Mouse (Mus musculus): Measurements from ENCODE around the gene Tldc2. TPM values are rescaled to one million over a fixed set of nuclear protein-coding genes. Genes with fewer than 3 reads are reported as not detected.

Tldc2 gene
- total RNA-seq, 1 experiment from 2014 or later, result not detected

DNA sequence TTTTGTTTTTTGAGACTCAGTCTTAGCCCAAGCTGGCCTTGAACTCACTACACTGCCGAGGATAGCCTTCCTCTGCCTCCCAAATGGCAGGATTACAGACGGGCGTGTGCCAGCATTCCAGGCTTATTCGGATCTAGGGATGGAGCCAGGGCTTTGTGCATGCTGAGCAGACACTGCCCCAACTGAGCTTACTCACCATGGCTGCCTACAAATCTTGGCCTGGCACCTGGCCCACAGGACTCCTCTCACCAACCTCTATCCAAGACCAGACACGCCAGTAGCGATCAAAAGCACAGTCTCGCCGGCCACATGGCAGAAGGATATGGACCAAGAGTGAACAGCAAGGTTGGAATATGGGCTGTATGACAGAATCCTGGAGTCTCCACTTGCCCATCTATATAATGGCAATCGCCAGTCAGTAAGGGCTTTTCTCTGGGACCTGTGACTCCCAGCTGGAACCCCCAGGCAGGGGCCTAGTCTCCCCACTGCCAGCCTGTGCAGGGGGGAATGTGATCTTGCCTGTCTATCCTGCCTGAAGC is 12.6 kb upstream of the Tldc2 start:
- no peak for ATAC-seq (replicated peaks in 1 of 2; ENCODE audit: insufficient read depth in 1 of 2, low FRiP score in 2 of 2, low TSS enrichment in 1 of 2, low read depth in 1 of 2, poor library complexity in 2 of 2, severe bottlenecking in 2 of 2)

DNA sequence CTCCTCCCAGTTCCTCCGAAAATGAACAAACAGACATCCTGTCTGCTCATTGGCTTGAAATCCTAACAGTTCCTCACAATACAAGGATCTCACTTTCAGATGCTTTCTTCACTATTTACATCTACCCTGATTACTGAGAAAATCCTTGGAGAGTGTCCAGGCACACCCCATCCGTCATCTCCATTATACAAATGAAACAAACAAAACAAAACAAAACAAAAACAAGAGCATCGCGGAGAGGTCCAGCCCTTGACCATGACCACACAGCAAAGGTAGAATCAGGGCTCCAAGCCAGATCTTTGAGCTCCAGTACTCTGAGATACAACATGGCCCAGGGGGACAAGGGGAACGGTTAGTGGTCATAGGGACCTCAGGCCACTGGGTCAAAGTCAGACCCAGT is 12.1 kb upstream of the Tldc2 start:
- ATAC-seq (replicated peaks in 1 of 2; ENCODE audit: insufficient read depth in 1 of 2, low FRiP score in 2 of 2, low TSS enrichment in 1 of 2, low read depth in 1 of 2, poor library complexity in 2 of 2, severe bottlenecking in 2 of 2), result no peak

DNA sequence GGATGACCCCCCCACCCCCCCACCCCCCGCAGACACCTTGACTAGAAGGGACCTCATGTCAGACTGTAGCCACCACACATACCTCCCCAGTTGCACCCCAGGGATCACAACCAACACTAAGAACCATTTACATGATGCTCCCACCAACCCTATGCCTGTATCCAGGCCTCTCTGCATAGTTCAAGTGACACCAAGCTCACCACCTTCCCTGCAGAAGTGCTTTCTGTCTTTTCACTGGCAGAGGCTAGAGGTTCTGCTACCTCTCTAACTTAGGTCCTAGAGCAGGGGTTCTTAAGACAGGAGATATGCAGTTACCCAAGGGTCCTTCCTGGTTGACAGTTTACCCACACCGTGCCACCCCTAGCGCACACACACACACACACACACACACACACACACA is 11.6 kb upstream of the Tldc2 start:
- ATAC-seq (replicated peaks in 1 of 2; ENCODE audit: insufficient read depth in 1 of 2, low FRiP score in 2 of 2, low TSS enrichment in 1 of 2, low read depth in 1 of 2, poor library complexity in 2 of 2, severe bottlenecking in 2 of 2), result no peak

- no peak for ATAC-seq (replicated peaks in 1 of 2; ENCODE audit: insufficient read depth in 1 of 2, low FRiP score in 2 of 2, low TSS enrichment in 1 of 2, low read depth in 1 of 2, poor library complexity in 2 of 2, severe bottlenecking in 2 of 2)
Measured at GRCm38 (mm10) chr2:157075685-157076084, 11.2 kb upstream of the Tldc2 start.

DNA sequence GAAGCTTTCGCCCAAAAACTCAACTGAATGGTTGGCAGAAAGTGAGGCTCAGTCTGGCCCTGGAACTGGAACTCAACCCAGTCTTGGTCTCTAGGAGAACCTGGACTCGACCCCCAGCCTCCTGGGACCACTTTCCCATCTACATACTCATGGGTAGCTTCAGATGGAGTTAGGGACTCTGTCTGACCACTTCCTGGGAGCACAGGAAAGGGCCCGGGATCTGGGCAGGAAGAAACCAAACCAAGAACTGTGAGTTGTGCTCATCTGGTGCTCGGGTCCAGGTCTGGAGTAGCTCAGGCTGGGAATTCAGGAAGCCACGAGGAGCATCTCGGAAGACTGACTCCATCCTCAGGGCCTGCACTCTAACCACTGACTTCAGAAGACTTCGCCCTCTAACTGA is 10.3 kb upstream of the Tldc2 start:
- no peak for ATAC-seq (replicated peaks in 1 of 2; ENCODE audit: insufficient read depth in 1 of 2, low FRiP score in 2 of 2, low TSS enrichment in 1 of 2, low read depth in 1 of 2, poor library complexity in 2 of 2, severe bottlenecking in 2 of 2)

GRCm38 (mm10) chr2:157077160-157077559 is 9.7 kb upstream of the Tldc2 start:
- ATAC-seq (replicated peaks in 1 of 2; ENCODE audit: insufficient read depth in 1 of 2, low FRiP score in 2 of 2, low TSS enrichment in 1 of 2, low read depth in 1 of 2, poor library complexity in 2 of 2, severe bottlenecking in 2 of 2), result no peak

- 0 out of 4 replicates have a peak, but pooled peaks of 1 of the 2 experiments have one; percentile 15 for ATAC-seq (replicated peaks in 1 of 2; ENCODE audit: insufficient read depth in 1 of 2, low FRiP score in 2 of 2, low TSS enrichment in 1 of 2, low read depth in 1 of 2, poor library complexity in 2 of 2, severe bottlenecking in 2 of 2)
Measured at GRCm38 (mm10) chr2:157077641-157078058, 9.2 kb upstream of the Tldc2 start.

DNA sequence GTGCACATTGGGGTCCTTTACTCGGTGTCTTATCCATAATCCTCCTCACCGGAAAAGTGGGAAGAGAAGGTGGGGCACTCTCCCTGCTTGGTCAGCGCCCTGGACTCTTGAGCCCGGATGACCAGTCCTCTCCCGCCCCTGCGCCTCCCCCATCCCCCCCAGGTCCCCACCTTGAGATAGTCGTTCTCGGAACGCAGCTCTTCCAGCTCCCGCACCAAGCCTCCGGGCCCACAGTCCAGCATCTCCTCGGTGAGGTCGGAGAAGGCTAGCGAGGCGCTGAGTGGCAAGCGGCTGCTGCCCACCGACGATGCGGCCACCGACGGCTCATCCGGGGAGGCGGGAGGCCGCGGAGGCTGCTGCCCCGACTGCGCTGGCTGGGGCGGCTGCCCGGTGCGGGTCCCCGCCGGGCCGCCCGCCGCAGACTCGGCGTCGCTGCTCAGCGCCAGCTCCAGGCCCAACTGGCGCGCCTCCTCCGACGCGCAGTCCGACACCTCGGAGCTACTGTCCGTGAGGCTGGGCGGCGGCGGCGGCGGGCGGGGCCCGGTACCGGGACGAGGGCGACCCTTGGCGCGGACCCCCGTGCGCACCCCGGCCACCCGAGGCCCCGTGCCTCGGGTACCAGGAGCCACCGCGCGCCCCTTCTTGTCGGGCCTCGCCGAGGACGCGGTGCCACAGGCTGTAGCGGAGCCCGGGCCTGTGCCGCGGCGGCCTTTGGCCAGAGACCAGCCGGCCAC is 8.6 kb upstream of the Tldc2 start:
- no peak for ATAC-seq (replicated peaks in 1 of 2; ENCODE audit: insufficient read depth in 1 of 2, low FRiP score in 2 of 2, low TSS enrichment in 1 of 2, low read depth in 1 of 2, poor library complexity in 2 of 2, severe bottlenecking in 2 of 2)

DNA sequence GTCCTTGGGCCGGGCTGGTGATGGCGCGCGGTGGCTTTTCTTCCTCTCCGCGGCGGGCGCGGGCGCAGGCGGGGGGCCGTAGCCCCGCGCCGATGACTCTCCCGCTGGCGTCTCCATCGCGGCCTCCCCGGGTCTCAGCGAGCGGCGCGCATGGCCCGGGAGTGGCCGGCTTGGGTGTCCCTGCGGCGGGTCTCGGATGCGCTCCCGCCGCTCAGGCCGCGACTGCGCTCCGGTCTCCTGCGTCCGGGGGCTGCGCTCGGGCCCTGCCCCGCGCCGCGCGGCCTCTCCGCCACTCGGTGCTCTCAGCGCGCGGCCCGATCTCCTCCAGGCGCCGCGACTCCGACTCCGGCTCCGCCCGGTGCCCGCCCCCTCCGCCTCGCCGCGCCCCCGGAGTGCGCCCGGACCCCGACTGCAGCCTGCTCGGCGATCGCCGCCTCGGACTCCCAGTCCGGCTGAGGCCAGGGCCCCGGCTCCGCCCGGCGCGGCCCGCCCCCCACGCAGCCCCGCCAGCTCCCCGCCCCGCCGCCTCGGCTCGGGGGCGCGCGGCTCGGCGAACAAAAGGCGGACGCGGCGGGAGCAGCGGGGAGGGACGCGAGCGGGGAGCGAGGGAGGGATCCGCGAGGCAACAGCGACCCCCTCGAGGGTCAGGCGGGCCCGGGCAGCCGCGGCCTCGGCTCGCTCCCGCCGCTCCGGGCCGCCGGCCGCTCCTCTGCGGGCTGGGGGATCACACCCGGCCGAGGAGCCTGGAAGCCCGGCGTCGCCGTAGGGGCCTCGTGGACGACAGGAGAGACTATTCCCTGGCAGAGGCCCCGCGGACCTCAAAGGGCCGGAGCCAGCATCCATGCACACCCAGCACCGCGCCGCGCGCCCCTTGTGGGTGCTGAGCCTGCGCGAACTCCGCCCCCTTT is 7.8 kb upstream of the Tldc2 start, which contains the start of gene Soga1:
Gene Soga1 (minus strand): TSS at position 462 of the 908 bp plus-strand sequence.
- peak; percentile 43 to 50; a peak in 3 of 4 replicates for ATAC-seq (replicated peaks in 1 of 2; ENCODE audit: insufficient read depth in 1 of 2, low FRiP score in 2 of 2, low TSS enrichment in 1 of 2, low read depth in 1 of 2, poor library complexity in 2 of 2, severe bottlenecking in 2 of 2)

GRCm38 (mm10) chr2:157079701-157080180 is 7.1 kb upstream of the Tldc2 start:
- ATAC-seq (replicated peaks in 1 of 2; ENCODE audit: insufficient read depth in 1 of 2, low FRiP score in 2 of 2, low TSS enrichment in 1 of 2, low read depth in 1 of 2, poor library complexity in 2 of 2, severe bottlenecking in 2 of 2), result no peak

DNA sequence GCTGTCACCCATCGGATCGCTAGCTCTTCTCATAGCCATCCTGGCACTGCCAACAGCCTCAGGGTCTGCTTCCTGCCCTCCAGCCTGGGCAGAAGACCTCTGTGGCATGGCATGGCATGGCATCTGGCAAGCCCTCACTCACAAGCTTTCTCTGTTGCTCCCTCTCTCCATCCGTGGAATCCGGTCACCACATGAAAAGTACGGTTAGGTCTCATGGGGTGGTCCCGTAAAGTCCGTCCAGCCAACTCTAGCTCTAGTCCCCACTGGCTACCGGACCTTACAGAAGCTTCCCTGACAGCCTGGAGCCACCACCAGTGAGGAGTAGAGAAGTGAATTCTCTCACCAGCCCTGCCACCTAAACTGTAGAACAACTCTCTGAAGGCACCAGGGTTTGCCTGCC is 5.5 kb upstream of the Tldc2 start:
- ATAC-seq (replicated peaks in 1 of 2; ENCODE audit: insufficient read depth in 1 of 2, low FRiP score in 2 of 2, low TSS enrichment in 1 of 2, low read depth in 1 of 2, poor library complexity in 2 of 2, severe bottlenecking in 2 of 2), result no peak

DNA sequence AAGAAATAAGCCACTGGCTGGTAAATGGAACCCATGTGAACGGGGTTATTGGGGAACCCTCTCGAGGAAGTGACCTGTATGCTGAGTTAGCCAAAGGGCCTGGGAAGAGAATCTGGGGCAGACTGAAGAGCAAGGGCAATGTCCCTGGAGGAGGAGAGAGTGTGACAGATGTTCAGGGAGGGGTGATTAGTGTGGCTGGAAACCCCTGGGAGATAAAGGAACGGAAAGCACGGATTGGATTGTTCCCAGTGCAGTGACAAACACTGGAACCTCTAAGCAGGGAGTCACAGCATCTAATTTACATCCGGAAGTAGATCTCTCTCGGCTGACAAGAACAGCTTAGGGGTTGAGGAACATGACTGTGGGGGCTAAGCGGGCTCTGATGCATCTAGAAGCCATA is 4.9 kb upstream of the Tldc2 start:
- no peak for ATAC-seq (replicated peaks in 1 of 2; ENCODE audit: insufficient read depth in 1 of 2, low FRiP score in 2 of 2, low TSS enrichment in 1 of 2, low read depth in 1 of 2, poor library complexity in 2 of 2, severe bottlenecking in 2 of 2)

DNA sequence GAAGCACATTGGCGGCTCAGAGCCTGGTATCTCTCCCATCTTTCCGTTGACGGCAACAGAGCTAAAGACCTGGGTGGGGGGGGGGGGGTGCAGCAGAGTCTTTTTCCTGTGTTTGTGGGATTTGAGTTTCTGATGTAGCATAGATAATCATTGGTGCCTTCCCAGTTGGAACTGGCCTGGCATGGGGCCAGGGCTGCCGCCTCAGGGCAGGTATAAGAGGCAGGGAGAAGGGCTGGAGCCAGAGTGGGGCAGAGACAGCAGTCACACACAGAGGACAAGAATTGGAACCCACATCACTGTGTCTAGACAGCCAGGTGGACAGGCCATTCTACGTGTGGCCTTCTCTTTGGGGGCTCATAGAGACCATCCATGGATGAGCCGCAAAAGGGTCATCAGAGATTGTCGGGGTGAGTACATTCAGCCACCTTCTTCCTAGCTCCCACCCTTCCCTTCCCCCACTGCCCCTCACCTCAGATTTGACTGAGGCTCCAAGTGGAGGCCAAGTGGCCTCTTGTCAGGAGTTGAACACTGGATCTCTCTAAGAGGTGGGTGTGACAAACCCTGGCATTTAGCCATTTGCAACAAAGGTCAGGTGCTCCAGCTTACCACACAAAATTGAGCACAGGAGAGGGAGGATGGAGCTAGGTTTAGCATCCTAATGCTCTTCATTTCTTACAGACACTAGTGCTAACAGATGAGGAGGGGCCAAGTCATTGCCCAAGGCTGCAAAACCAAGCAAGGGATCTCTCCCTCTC is 1.8 kb upstream of the Tldc2 start:
- ATAC-seq (replicated peaks in 1 of 2; ENCODE audit: insufficient read depth in 1 of 2, low FRiP score in 2 of 2, low TSS enrichment in 1 of 2, low read depth in 1 of 2, poor library complexity in 2 of 2, severe bottlenecking in 2 of 2), result no peak

GRCm38 (mm10) chr2:157087536-157088317 is 872 bp downstream of the Tldc2 start:
- no peak for ATAC-seq (replicated peaks in 1 of 2; ENCODE audit: insufficient read depth in 1 of 2, low FRiP score in 2 of 2, low TSS enrichment in 1 of 2, low read depth in 1 of 2, poor library complexity in 2 of 2, severe bottlenecking in 2 of 2)

- no peak for ATAC-seq (replicated peaks in 1 of 2; ENCODE audit: insufficient read depth in 1 of 2, low FRiP score in 2 of 2, low TSS enrichment in 1 of 2, low read depth in 1 of 2, poor library complexity in 2 of 2, severe bottlenecking in 2 of 2)
Measured at GRCm38 (mm10) chr2:157092024-157092423, 5.2 kb downstream of the Tldc2 start.

DNA sequence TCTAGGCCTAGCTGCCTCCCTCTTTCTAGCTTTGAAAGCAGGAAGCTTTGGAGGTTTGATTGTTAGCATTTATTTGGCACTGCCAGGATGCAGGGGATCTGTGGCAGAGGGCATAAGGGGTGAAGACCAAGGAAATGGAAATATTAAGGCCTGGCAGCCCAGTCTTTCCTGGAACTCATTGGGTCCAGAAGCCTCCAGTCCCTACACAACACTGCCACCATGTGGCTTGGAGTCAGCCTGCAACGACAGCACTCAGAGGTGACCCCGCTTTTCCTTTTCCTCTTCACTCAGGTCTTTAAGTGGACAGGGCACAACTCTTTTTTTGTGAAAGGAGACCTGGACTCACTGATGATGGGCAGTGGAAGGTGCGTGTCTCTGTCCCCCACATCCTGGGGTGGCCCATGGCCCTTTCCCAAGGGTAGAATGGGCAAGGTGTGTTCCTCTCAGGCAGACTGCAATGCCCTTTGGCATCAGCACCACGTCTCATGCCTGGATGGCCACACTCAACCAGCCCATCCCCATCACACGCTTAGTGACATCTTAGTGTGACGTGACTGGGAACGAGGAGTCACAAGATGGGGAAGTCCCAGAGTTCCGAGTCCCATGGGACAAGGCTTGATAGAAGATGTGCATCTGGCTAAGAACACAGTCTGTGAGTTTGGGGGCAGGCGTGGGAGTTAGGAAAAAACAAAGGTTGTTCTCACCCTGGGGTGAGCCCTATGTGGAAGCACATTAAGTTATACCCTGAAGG is 8.3 kb downstream of the Tldc2 start:
- peak; percentile 57 to 59; a peak in 3 of 4 replicates for ATAC-seq (replicated peaks in 1 of 2; ENCODE audit: insufficient read depth in 1 of 2, low FRiP score in 2 of 2, low TSS enrichment in 1 of 2, low read depth in 1 of 2, poor library complexity in 2 of 2, severe bottlenecking in 2 of 2)
